Mouse (Mus musculus): ENCODE results near the gene Fam19a4. TPM values are rescaled to one million over a fixed set of nuclear protein-coding genes. Genes with fewer than 3 reads are reported as not detected.
A peak's percentile ranks its signal among the peaks of the same experiment; 100 is the strongest.
"Not testable (repeated sequence)": the region's sequence is repeated elsewhere in the genome, so short reads cannot be mapped to it uniquely, and the experiment has no call there.

Gene Fam19a4
- total and polyA plus RNA-seq, 2 experiments from 2014 or later: 1.7 to 2.4 TPM

GRCm38 (mm10) chr6:96977537-96977936 is 82.7 kb downstream of the Fam19a4 start:
- WGBS: 79% methylated on average over 1 of the region's 1 CpGs
- TF ChIP-seq CTCF (IDR thresholded peaks at IDR 0.05; ENCODE audit: low read depth): no peak

GRCm38 (mm10) chr6:96944796-96945195 is 115.4 kb downstream of the Fam19a4 start:
- ATAC-seq (peak; percentile 54; the same call in 1 of the 2 replicates), DNase-seq (no peak)
- H3K27ac ChIP-seq (ENCODE audit: low read depth, low read length): no peak overlapping the region
- H3K4me3 ChIP-seq (ENCODE audit: low read depth, low read length): no peak overlapping the region
- H3K27me3 ChIP-seq (ENCODE audit: insufficient read depth, low read length): no peaks in the 10 kb centered on the region
- TF ChIP-seq CTCF (IDR thresholded peaks at IDR 0.05; ENCODE audit: low read depth): no peak
- no peaks in the 10 kb centered on the region for H3K9me3 ChIP-seq (ENCODE audit: low read length)
- WGBS: 42% methylated on average over 2 of the region's 2 CpGs
- H3K4me2 ChIP-seq (ENCODE audit: low read depth): no peak overlapping the region
- no peaks in the 10 kb centered on the region for H3K36me3 ChIP-seq (ENCODE audit: insufficient read depth)
- H3K9ac ChIP-seq: no peak overlapping the region
- no peaks in the 10 kb centered on the region for H3K4me1 ChIP-seq (ENCODE audit: insufficient read depth)

More at GRCm38 (mm10) chr6:96977537-96977936, 82.7 kb downstream of the Fam19a4 start:
- H3K9ac ChIP-seq: no peak overlapping the region
- H3K36me3 ChIP-seq (ENCODE audit: insufficient read depth): no peaks in the 10 kb centered on the region
- no peak overlapping the region for H3K4me3 ChIP-seq (ENCODE audit: low read depth, low read length)
- no peak for ATAC-seq
- no peaks in the 10 kb centered on the region for H3K27me3 ChIP-seq (ENCODE audit: insufficient read depth, low read length)
- no peak for DNase-seq
- no peaks in the 10 kb centered on the region for H3K9me3 ChIP-seq (ENCODE audit: low read length)
- H3K4me1 ChIP-seq (ENCODE audit: insufficient read depth): no peaks in the 10 kb centered on the region
- H3K4me2 ChIP-seq (ENCODE audit: low read depth): no peak overlapping the region
- H3K27ac ChIP-seq (ENCODE audit: low read depth, low read length): no peak overlapping the region

GRCm38 (mm10) chr6:96935776-96936175 is 124.4 kb downstream of the Fam19a4 start:
- Histone ChIP-seq H3K27ac (ENCODE audit: low read depth, low read length) (no peak overlapping the region), H3K27me3 (ENCODE audit: insufficient read depth, low read length) (no peaks in the 10 kb centered on the region), H3K36me3 (ENCODE audit: insufficient read depth) (no peaks in the 10 kb centered on the region), H3K4me2 (ENCODE audit: low read depth) (no peak overlapping the region), H3K9ac (no peak overlapping the region), H3K4me3 (ENCODE audit: low read depth, low read length) (no peak overlapping the region), H3K9me3 (ENCODE audit: low read length) (no peaks in the 10 kb centered on the region), H3K4me1 (ENCODE audit: insufficient read depth) (no peaks in the 10 kb centered on the region)
- TF ChIP-seq CTCF (IDR thresholded peaks at IDR 0.05; ENCODE audit: low read depth): no peak
- no peak for DNase-seq
- WGBS: 70% methylated on average over 1 of the region's 1 CpGs
- no peak for ATAC-seq

DNA sequence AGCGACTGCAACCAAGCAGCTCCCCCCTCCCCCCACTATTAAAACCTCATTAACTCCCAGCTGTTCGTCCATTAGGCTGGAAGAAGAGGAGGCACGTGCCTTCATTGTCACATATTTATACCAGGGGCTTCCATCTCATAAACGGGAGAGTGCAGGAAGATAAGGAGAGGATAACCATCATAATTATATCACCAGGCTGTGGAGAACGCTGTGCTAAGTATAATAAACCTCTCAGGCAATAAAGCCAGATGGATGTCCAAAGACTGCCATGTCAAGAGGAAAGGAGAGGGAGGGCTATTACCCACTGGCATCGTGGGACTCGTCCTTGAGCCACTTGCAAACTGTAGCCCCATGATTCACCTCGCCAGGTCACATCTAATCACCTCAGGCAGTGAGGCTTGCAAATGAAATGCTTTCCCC is 151.1 kb downstream of the Fam19a4 start:
- ATAC-seq (no peak), DNase-seq (no peak)
- Histone ChIP-seq H3K36me3 (ENCODE audit: insufficient read depth) (no peaks in the 10 kb centered on the region), H3K4me1 (ENCODE audit: insufficient read depth) (no peaks in the 10 kb centered on the region), H3K27ac (ENCODE audit: low read depth, low read length) (no peak overlapping the region), H3K27me3 (ENCODE audit: insufficient read depth, low read length) (no peaks in the 10 kb centered on the region), H3K4me2 (ENCODE audit: low read depth) (no peak overlapping the region), H3K4me3 (ENCODE audit: low read depth, low read length) (no peak overlapping the region), H3K9ac (no peak overlapping the region), H3K9me3 (ENCODE audit: low read length) (0 out of 2 replicates have a peak, but pooled peaks cover 3% of the 10 kb centered on the region)
- no peak for TF ChIP-seq CTCF (IDR thresholded peaks at IDR 0.05; ENCODE audit: low read depth)
- WGBS: 40% methylated on average over 8 of the region's 8 CpGs

GRCm38 (mm10) chr6:96877105-96877504 is 183.1 kb downstream of the Fam19a4 start:
- ATAC-seq; H3K9ac ChIP-seq; H3K9me3 ChIP-seq (ENCODE audit: low read length); H3K36me3 ChIP-seq (ENCODE audit: insufficient read depth); H3K4me2 ChIP-seq (ENCODE audit: low read depth); H3K27me3 ChIP-seq (ENCODE audit: insufficient read depth, low read length); DNase-seq; H3K4me1 ChIP-seq (ENCODE audit: insufficient read depth); H3K4me3 ChIP-seq (ENCODE audit: low read depth, low read length); H3K27ac ChIP-seq (ENCODE audit: low read depth, low read length): not testable (repeated sequence)
- 92% methylated on average over 18 of the region's 18 CpGs for WGBS

DNA sequence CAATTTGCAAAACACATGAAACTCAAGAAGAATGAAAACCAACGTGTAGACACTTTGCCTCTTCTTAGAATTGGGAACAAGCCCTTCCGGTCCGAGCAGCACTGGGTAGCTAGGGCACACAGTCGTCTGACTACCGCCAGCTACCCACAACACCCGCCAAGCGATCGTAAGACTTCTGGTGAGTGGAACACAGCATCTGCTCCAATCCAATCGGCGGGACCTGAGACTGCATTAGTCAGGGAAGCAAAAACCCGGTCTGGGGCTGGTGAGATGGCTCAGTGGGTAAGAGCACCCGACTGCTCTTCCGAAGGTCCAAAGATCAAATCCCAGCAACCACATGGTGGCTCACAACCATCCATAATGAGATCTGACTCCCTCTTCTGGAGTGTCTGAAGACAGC is 183.6 kb downstream of the Fam19a4 start:
- not testable (repeated sequence) for H3K36me3 ChIP-seq (ENCODE audit: insufficient read depth); H3K4me2 ChIP-seq (ENCODE audit: low read depth); DNase-seq; H3K9me3 ChIP-seq (ENCODE audit: low read length); H3K9ac ChIP-seq; H3K27me3 ChIP-seq (ENCODE audit: insufficient read depth, low read length); ATAC-seq; H3K27ac ChIP-seq (ENCODE audit: low read depth, low read length); H3K4me1 ChIP-seq (ENCODE audit: insufficient read depth); H3K4me3 ChIP-seq (ENCODE audit: low read depth, low read length)
- WGBS: 91% methylated on average over 13 of the region's 13 CpGs

DNA sequence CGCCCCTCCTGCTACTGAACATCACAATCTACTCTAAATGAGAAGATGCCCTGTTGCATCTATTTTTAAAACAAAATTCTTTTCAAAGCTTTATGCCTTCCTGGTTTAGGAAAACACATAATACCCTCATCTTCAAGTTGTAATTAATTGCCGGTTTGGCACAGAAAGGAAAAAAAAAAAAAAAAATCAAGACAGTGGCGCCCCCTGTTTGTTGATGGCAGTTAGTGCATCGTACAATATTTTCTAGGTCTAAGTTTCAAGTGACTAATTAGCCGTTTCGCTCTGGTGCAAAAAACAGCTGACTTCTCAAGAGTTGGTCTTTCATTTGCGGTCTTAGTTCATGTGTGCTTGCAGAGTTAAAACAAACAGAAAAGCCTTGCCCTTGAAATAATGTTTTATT is 207.1 kb downstream of the Fam19a4 start:
- Histone ChIP-seq H3K36me3 (ENCODE audit: insufficient read depth) (no peaks in the 10 kb centered on the region), H3K4me2 (ENCODE audit: low read depth) (no peak overlapping the region), H3K27me3 (ENCODE audit: insufficient read depth, low read length) (no peaks in the 10 kb centered on the region), H3K4me1 (ENCODE audit: insufficient read depth) (no peaks in the 10 kb centered on the region), H3K9ac (no peak overlapping the region), H3K27ac (ENCODE audit: low read depth, low read length) (no peak overlapping the region), H3K4me3 (ENCODE audit: low read depth, low read length) (no peak overlapping the region), H3K9me3 (ENCODE audit: low read length) (no peaks in the 10 kb centered on the region)
- peak; percentile 41 for TF ChIP-seq CTCF (IDR thresholded peaks at IDR 0.05; ENCODE audit: low read depth)
- DNase-seq (no peak), ATAC-seq (no peak)
- 65% methylated on average over 7 of the region's 7 CpGs for WGBS

DNA sequence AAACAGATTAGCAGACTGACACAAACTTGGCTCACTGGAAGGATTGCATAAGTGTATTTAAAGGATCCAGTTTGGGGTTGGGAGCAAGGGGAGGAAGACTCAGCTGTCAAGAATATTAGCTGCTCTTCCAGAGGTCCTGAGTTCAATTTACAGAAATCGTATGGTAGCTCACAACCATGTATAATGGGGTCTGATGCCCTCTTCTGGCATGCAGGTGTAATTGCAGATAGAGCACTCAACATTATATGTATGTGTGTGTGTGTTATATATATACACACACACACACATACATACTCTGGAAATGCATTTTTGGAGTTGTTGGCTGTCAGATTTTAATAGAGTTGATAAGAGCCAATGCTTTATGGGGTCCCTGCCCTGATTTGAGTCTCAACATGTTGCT is 216.3 kb downstream of the Fam19a4 start:
- 42% methylated on average over 1 of the region's 1 CpGs for WGBS
- no peak overlapping the region for H3K9ac ChIP-seq
- H3K36me3 ChIP-seq (ENCODE audit: insufficient read depth): no peaks in the 10 kb centered on the region
- peak; percentile 44 for TF ChIP-seq CTCF (IDR thresholded peaks at IDR 0.05; ENCODE audit: low read depth)
- no peaks in the 10 kb centered on the region for H3K4me1 ChIP-seq (ENCODE audit: insufficient read depth)
- no peaks in the 10 kb centered on the region for H3K9me3 ChIP-seq (ENCODE audit: low read length)
- no peak overlapping the region for H3K4me3 ChIP-seq (ENCODE audit: low read depth, low read length)
- DNase-seq: no peak
- no peak for ATAC-seq
- H3K27me3 ChIP-seq (ENCODE audit: insufficient read depth, low read length): no peaks in the 10 kb centered on the region
- H3K27ac ChIP-seq (ENCODE audit: low read depth, low read length): no peak overlapping the region
- no peak overlapping the region for H3K4me2 ChIP-seq (ENCODE audit: low read depth)

Measured in forebrain, postnatal 0 days (tissue).